Mouse (Mus musculus): ENCODE measurements around the gene Fgfr2. TPM values are rescaled to one million over a fixed set of nuclear protein-coding genes. Genes with fewer than 3 reads are reported as not detected.

Fgfr2 gene
- polyA plus RNA-seq, 1 experiment from 2014 or later, result 133 TPM

DNA sequence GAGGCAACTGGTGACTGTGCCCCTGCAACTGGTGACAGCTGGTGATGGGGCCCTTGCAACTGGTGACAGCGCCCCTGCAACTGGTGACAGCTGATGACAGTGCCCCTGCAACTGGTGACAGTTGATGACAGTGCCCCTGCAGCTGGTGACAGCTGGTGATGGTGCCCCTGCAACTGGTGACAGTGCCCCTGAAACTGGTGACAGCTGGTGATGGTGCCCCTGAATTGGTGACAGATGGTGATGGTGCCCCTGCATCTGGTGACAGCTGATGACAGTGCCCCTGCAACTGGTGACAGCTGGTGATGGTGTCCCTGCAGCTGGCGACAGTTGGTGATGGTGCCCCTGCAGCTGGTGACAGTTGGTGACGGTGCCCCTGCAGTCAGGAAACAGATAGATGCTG, 2296.8 kb downstream of the Fgfr2 start:
- 70% methylated on average over 3 of the region's 3 CpGs for WGBS
- H3K36me3 ChIP-seq (ENCODE audit: control insufficient read depth, insufficient read depth, low read length), result no peaks in the 10 kb centered on the region

DNA sequence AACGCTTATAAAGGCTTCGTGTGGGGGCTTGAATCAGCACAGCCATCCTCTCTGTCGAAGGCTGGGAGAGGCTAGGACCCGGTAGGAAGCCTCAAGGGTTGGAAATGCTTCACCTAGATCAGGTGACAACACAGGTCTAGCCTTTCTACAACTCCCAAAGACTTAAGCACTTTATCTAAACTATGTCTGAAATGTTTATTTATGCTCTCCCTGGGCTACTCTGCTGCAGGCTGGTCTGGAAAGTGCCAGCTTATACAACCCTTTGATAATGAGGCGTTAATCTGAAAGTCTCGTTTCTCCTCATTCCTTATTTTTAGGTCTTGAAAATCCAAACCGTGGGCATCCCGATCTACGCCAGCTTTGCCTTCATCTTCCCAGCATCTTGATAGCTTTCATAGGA, 2299.2 kb downstream of the Fgfr2 start:
- H3K4me1 ChIP-seq (ENCODE audit: control insufficient read depth, insufficient read depth, low read length), result no peaks in the 10 kb centered on the region
- H3K4me3 ChIP-seq (ENCODE audit: low read length), result no peak overlapping the region
- no peak overlapping the region for H3K9ac ChIP-seq (ENCODE audit: low read depth, low read length)
- H3K27me3 ChIP-seq (ENCODE audit: control insufficient read depth, insufficient read depth, low read length), result no peaks in the 10 kb centered on the region
- no peak overlapping the region for H3K27ac ChIP-seq (ENCODE audit: low read depth, low read length)
- no peaks in the 10 kb centered on the region for H3K9me3 ChIP-seq (ENCODE audit: control insufficient read depth, low read length)
- ATAC-seq (ENCODE audit: low FRiP score, low TSS enrichment), result no peak
- WGBS, result 76% methylated on average over 9 of the region's 9 CpGs
- H3K36me3 ChIP-seq (ENCODE audit: control insufficient read depth, insufficient read depth, low read length), result no peaks in the 10 kb centered on the region
- no peak overlapping the region for H3K4me2 ChIP-seq (replicated peaks; ENCODE audit: low read depth, low read length)

More for the DNA sequence above, 2296.8 kb downstream of the Fgfr2 start:
- ATAC-seq (ENCODE audit: low FRiP score, low TSS enrichment), result no peak
- Histone ChIP-seq H3K9me3 (ENCODE audit: control insufficient read depth, low read length) (no peaks in the 10 kb centered on the region), H3K27ac (ENCODE audit: low read depth, low read length) (no peak overlapping the region), H3K4me2 (replicated peaks; ENCODE audit: low read depth, low read length) (no peak overlapping the region), H3K4me1 (ENCODE audit: control insufficient read depth, insufficient read depth, low read length) (no peaks in the 10 kb centered on the region), H3K4me3 (ENCODE audit: low read length) (no peak overlapping the region), H3K27me3 (ENCODE audit: control insufficient read depth, insufficient read depth, low read length) (no peaks in the 10 kb centered on the region), H3K9ac (ENCODE audit: low read depth, low read length) (no peak overlapping the region)

DNA sequence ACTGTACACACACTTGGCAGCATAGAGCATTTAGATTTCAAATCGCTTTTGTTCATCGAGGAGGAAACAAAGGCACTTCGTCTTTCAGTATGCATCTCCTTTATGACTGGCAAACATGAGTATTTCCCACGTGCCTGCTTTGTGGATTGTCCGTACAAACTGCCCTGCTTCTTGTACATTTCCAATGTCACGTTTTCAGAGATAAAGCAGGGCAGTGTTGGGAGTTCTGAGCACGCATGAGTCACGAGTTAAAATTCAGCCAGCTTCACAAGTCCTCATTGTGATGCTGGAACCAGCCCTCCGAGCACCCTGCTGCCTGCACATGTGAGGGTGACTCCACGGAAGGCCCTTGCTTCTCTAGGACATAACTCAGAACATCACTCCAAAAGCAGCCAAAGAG, 2303.5 kb downstream of the Fgfr2 start:
- no peaks in the 10 kb centered on the region for H3K4me1 ChIP-seq (ENCODE audit: control insufficient read depth, insufficient read depth, low read length)
- no peaks in the 10 kb centered on the region for H3K9me3 ChIP-seq (ENCODE audit: control insufficient read depth, low read length)
- no peaks in the 10 kb centered on the region for H3K36me3 ChIP-seq (ENCODE audit: control insufficient read depth, insufficient read depth, low read length)
- no peak overlapping the region for H3K9ac ChIP-seq (ENCODE audit: low read depth, low read length)
- no peak overlapping the region for H3K4me3 ChIP-seq (ENCODE audit: low read length)
- no peak overlapping the region for H3K27ac ChIP-seq (ENCODE audit: low read depth, low read length)
- no peak for ATAC-seq (ENCODE audit: low FRiP score, low TSS enrichment)
- H3K27me3 ChIP-seq (ENCODE audit: control insufficient read depth, insufficient read depth, low read length), result no peaks in the 10 kb centered on the region
- 66% methylated on average over 10 of the region's 10 CpGs for WGBS
- no peak overlapping the region for H3K4me2 ChIP-seq (replicated peaks; ENCODE audit: low read depth, low read length)

DNA sequence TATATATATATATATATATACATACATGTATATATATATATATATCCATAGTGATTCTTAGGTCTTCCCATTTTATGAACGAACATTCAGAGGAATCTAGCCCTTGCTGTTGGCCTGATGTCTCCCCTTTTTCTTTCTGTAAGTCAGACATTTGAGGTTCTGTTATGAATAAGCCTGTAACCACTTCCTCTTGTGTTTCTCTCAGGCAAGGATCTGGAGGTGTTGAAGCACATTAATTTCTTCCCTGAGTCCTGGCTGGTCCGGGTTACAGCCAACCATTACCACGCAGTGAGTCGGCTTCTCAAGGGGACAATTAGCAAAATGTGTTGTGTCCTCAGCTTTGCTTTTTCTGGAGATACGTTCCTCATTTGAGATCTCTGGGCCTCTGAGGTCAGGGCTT, 2304.3 kb downstream of the Fgfr2 start:
- no peak for ATAC-seq (ENCODE audit: low FRiP score, low TSS enrichment)
- no peaks in the 10 kb centered on the region for H3K9me3 ChIP-seq (ENCODE audit: control insufficient read depth, low read length)
- no peak overlapping the region for H3K4me3 ChIP-seq (ENCODE audit: low read length)
- no peaks in the 10 kb centered on the region for H3K4me1 ChIP-seq (ENCODE audit: control insufficient read depth, insufficient read depth, low read length)
- H3K9ac ChIP-seq (ENCODE audit: low read depth, low read length), result no peak overlapping the region
- H3K27me3 ChIP-seq (ENCODE audit: control insufficient read depth, insufficient read depth, low read length), result no peaks in the 10 kb centered on the region
- no peak overlapping the region for H3K4me2 ChIP-seq (replicated peaks; ENCODE audit: low read depth, low read length)
- no peak overlapping the region for H3K27ac ChIP-seq (ENCODE audit: low read depth, low read length)
- H3K36me3 ChIP-seq (ENCODE audit: control insufficient read depth, insufficient read depth, low read length), result no peaks in the 10 kb centered on the region
- 78% methylated on average over 5 of the region's 5 CpGs for WGBS

DNA sequence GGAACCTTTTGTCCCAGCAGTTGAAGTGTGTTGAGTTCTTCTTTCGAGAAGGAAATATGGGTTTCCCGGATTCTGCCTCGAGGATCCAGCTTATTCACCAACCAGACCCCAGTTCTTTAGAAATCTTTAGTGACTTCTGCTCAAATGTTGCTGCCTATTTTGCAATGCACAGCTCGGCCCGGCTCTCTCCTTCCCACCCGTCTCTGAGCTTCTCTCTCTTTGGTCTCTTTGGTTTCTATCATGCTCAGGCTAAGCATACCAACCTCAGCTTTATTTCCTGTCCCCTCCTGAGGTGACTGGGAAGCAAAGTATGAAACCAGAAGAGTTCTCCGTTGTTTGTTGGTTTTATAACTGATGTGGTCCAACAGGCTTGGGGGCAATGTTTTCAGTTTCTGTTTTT, 2306.9 kb downstream of the Fgfr2 start:
- WGBS, result 85% methylated on average over 7 of the region's 7 CpGs
- no peaks in the 10 kb centered on the region for H3K36me3 ChIP-seq (ENCODE audit: control insufficient read depth, insufficient read depth, low read length)
- ATAC-seq (ENCODE audit: low FRiP score, low TSS enrichment), result no peak

DNA sequence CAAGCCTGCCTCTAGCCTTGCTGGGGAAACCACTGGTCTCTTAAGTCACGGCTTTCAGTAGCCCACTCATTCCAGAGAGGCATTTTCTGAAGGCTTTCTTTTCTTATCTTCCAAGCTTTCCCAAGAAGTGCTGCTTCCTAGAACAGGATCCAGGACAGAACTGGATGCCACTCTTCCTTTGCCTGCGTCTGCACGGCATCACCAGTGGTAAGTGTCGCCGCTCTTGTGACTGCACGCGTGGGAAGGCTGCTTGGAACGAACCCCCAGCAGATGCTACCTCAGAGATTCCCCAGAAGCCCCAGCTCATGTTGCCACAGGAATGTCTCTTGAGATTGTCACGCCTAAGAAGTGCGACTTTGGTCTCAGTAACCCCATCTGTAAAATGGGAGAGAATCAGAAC, 2307.5 kb downstream of the Fgfr2 start:
- Histone ChIP-seq H3K4me3 (ENCODE audit: low read length) (no peak overlapping the region), H3K27me3 (ENCODE audit: control insufficient read depth, insufficient read depth, low read length) (no peaks in the 10 kb centered on the region), H3K4me2 (replicated peaks; ENCODE audit: low read depth, low read length) (no peak overlapping the region), H3K9ac (ENCODE audit: low read depth, low read length) (no peak overlapping the region), H3K9me3 (ENCODE audit: control insufficient read depth, low read length) (no peaks in the 10 kb centered on the region), H3K27ac (ENCODE audit: low read depth, low read length) (no peak overlapping the region), H3K36me3 (ENCODE audit: control insufficient read depth, insufficient read depth, low read length) (no peaks in the 10 kb centered on the region), H3K4me1 (ENCODE audit: control insufficient read depth, insufficient read depth, low read length) (no peaks in the 10 kb centered on the region)
- WGBS, result 96% methylated on average over 10 of the region's 10 CpGs
- ATAC-seq (ENCODE audit: low FRiP score, low TSS enrichment), result no peak

More for the DNA sequence above, 2306.9 kb downstream of the Fgfr2 start:
- no peak overlapping the region for H3K4me3 ChIP-seq (ENCODE audit: low read length)
- no peak overlapping the region for H3K4me2 ChIP-seq (replicated peaks; ENCODE audit: low read depth, low read length)
- no peak overlapping the region for H3K27ac ChIP-seq (ENCODE audit: low read depth, low read length)
- H3K4me1 ChIP-seq (ENCODE audit: control insufficient read depth, insufficient read depth, low read length), result no peaks in the 10 kb centered on the region
- no peaks in the 10 kb centered on the region for H3K27me3 ChIP-seq (ENCODE audit: control insufficient read depth, insufficient read depth, low read length)
- no peak overlapping the region for H3K9ac ChIP-seq (ENCODE audit: low read depth, low read length)
- H3K9me3 ChIP-seq (ENCODE audit: control insufficient read depth, low read length), result no peaks in the 10 kb centered on the region

DNA sequence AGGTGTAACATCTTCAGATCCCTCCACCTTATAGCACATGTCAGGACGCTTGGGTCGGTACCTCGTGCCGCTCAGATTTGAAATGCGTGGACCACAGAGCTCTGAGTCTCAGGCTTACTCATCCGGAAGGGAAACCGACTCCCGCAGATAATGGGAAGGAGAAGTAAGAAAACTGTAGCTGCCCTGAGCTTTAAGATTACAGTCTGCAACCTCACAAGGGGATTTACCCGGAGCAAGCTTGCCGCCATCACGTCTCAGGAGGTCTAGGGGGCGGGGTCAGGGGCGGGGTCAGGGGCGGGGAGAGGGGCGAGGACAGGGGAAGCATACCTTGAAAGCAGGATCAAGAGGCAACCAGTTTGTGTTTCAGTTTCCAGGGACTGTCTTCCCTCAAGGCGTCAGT, 2310.7 kb downstream of the Fgfr2 start:
- 44% methylated on average over 16 of the region's 16 CpGs for WGBS
- Histone ChIP-seq H3K36me3 (ENCODE audit: control insufficient read depth, insufficient read depth, low read length) (no peaks in the 10 kb centered on the region), H3K4me3 (ENCODE audit: low read length) (no peak overlapping the region), H3K9me3 (ENCODE audit: control insufficient read depth, low read length) (no peaks in the 10 kb centered on the region), H3K27me3 (ENCODE audit: control insufficient read depth, insufficient read depth, low read length) (no peaks in the 10 kb centered on the region), H3K4me1 (ENCODE audit: control insufficient read depth, insufficient read depth, low read length) (no peaks in the 10 kb centered on the region), H3K27ac (ENCODE audit: low read depth, low read length) (no peak overlapping the region), H3K9ac (ENCODE audit: low read depth, low read length) (no peak overlapping the region), H3K4me2 (replicated peaks; ENCODE audit: low read depth, low read length) (0 out of 2 replicates have a peak overlapping the region, but pooled peaks have one; percentile 15)
- no peak for ATAC-seq (ENCODE audit: low FRiP score, low TSS enrichment)

DNA sequence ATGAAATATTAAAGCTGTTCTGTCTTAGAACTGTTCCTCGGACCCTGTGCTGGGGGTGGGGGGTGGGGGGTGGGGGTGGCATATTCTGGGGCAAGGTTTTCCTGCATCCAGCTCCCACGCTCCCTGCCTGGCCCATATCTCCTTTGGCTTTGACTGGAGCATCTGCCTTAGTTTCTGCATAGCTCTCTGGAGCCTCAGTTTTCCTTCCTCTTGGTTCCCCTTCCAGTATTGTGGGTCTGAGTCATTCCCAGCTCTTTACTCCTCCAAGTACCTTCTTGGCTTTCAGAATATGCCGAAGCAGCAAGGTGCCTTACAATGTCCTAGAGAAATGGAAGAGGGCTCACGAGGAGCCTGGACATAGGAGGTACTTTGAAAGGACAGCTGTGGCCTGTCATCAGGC, 2312.9 kb downstream of the Fgfr2 start:
- no peak overlapping the region for H3K9ac ChIP-seq (ENCODE audit: low read depth, low read length)

DNA sequence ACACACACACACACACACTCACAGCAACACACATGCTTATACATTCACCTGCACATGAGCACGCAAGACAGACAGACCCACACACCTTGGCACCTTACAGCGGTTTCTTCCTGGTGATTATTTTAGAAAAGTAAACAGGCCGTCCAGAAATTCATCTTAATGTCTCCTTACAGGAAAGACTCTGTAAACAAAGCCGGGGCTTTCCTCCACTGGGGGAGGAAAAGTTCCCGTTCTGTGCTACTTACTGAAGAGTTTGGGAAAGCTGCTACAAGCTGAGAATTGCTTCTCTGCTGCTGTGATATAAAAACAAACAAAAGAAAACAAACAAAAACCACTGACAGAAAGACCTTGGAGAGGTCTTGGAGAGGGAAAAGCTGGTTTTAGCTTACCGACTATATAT, 2314.5 kb downstream of the Fgfr2 start:
- Histone ChIP-seq H3K36me3 (ENCODE audit: control insufficient read depth, insufficient read depth, low read length) (no peaks in the 10 kb centered on the region), H3K4me3 (ENCODE audit: low read length) (no peak overlapping the region), H3K27me3 (ENCODE audit: control insufficient read depth, insufficient read depth, low read length) (no peaks in the 10 kb centered on the region), H3K4me2 (replicated peaks; ENCODE audit: low read depth, low read length) (no peak overlapping the region), H3K4me1 (ENCODE audit: control insufficient read depth, insufficient read depth, low read length) (no peaks in the 10 kb centered on the region), H3K9ac (ENCODE audit: low read depth, low read length) (no peak overlapping the region), H3K9me3 (ENCODE audit: control insufficient read depth, low read length) (no peaks in the 10 kb centered on the region), H3K27ac (ENCODE audit: low read depth, low read length) (no peak overlapping the region)
- no peak for ATAC-seq (ENCODE audit: low FRiP score, low TSS enrichment)
- 41% methylated on average over 6 of the region's 6 CpGs for WGBS

More for the DNA sequence above, 2312.9 kb downstream of the Fgfr2 start:
- Histone ChIP-seq H3K27ac (ENCODE audit: low read depth, low read length) (no peak overlapping the region), H3K4me2 (replicated peaks; ENCODE audit: low read depth, low read length) (no peak overlapping the region), H3K4me1 (ENCODE audit: control insufficient read depth, insufficient read depth, low read length) (no peaks in the 10 kb centered on the region), H3K4me3 (ENCODE audit: low read length) (no peak overlapping the region), H3K36me3 (ENCODE audit: control insufficient read depth, insufficient read depth, low read length) (no peaks in the 10 kb centered on the region), H3K27me3 (ENCODE audit: control insufficient read depth, insufficient read depth, low read length) (no peaks in the 10 kb centered on the region), H3K9me3 (ENCODE audit: control insufficient read depth, low read length) (no peaks in the 10 kb centered on the region)
- WGBS, result 61% methylated on average over 4 of the region's 4 CpGs
- no peak for ATAC-seq (ENCODE audit: low FRiP score, low TSS enrichment)

DNA sequence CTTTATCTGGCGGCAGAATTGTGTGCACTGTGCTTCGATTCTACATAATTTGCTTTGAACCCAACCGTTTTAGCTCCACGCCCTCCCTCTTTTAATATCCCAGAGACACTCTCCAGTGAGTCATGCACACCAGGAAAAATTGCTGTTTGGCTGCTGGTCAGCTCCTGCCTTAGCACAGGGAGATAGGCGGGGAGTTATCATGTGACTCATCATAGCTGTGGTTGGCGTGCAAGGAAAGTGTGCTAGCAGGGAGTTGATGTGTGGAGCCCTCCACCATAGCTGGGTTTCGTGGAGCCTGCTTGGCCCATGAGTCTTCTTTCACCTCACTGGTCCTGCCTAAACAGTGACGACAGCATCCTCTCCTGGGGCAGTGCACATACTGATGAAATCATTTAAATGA, 2315.4 kb downstream of the Fgfr2 start:
- H3K9me3 ChIP-seq (ENCODE audit: control insufficient read depth, low read length), result no peaks in the 10 kb centered on the region
- no peak overlapping the region for H3K9ac ChIP-seq (ENCODE audit: low read depth, low read length)
- ATAC-seq (ENCODE audit: low FRiP score, low TSS enrichment), result no peak
- no peaks in the 10 kb centered on the region for H3K27me3 ChIP-seq (ENCODE audit: control insufficient read depth, insufficient read depth, low read length)
- no peak overlapping the region for H3K4me2 ChIP-seq (replicated peaks; ENCODE audit: low read depth, low read length)
- H3K27ac ChIP-seq (ENCODE audit: low read depth, low read length), result no peak overlapping the region
- H3K4me1 ChIP-seq (ENCODE audit: control insufficient read depth, insufficient read depth, low read length), result no peaks in the 10 kb centered on the region
- no peaks in the 10 kb centered on the region for H3K36me3 ChIP-seq (ENCODE audit: control insufficient read depth, insufficient read depth, low read length)
- 83% methylated on average over 8 of the region's 8 CpGs for WGBS
- no peak overlapping the region for H3K4me3 ChIP-seq (ENCODE audit: low read length)

All from kidney, embryonic 14.5 days (tissue).